Mouse (Mus musculus): Measurements from ENCODE around the gene Mier1.

GRCm38 (mm10) chr4:103085237-103085636 is 29.0 kb upstream of the Mier1 start:
- TF ChIP-seq CTCF (IDR thresholded peaks at IDR 0.05; ENCODE audit: low read depth) (peak; percentile 48), EP300 (IDR thresholded peaks at IDR 0.05; ENCODE audit: low read depth) (no peak)
